Mouse (Mus musculus): Measurements from ENCODE around the gene Ccnd3.

- TF ChIP-seq POLR2A (IDR thresholded peaks at IDR 0.05; ENCODE audit: low read depth, low read length) (no peak), CTCF (IDR thresholded peaks at IDR 0.05; ENCODE audit: borderline replicate concordance, insufficient read depth, low read length) (no peak)
Observed at GRCm38 (mm10) chr17:47557179-47557578, 52.3 kb downstream of the Ccnd3 start.
